Mouse (Mus musculus): Measurements from ENCODE around the gene Lrrc58. TPM values are rescaled to one million over a fixed set of nuclear protein-coding genes. Genes with fewer than 3 reads are reported as not detected.

Gene Lrrc58
- total and polyA plus RNA-seq, 2 experiments from 2014 or later, result 24.2 to 57.6 TPM

DNA sequence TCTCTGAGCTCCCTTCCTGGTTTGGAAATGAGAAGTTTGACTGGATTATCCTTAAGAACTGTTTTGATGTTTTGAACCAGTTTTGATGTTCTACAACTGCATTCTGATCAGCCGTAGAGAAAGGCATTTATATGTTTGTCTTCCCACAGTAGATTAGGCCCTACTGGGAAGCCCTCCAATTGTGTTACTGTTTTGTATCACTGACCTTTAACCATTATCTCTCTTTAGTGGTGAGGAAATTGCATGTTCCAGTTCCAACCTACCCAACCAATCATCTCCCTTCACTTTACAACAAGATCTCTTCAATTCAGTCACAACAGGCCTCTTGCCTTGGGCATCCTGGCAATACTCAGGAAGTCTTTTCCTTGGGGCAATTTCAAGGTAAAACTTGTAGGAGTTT, 42.9 kb downstream of the Lrrc58 start:
- no peak for TF ChIP-seq EP300 (IDR thresholded peaks at IDR 0.05; ENCODE audit: low read depth)
- TF ChIP-seq CTCF (IDR thresholded peaks at IDR 0.05; ENCODE audit: low read depth), result no peak
- H3K4me2 ChIP-seq (ENCODE audit: low read depth, low read length), result no peak overlapping the region
- H3K4me3 ChIP-seq (ENCODE audit: low read depth, low read length), result no peak overlapping the region
- ATAC-seq (ENCODE audit: insufficient read depth, low read depth) (no peak), DNase-seq (ENCODE audit: low spot score) (no peak)
- H3K4me1 ChIP-seq (ENCODE audit: control insufficient read depth, insufficient read depth), result no peaks in the 10 kb centered on the region
- H3K36me3 ChIP-seq (replicated peaks; ENCODE audit: control insufficient read depth, insufficient read depth, low read length), result no peaks in the 10 kb centered on the region
- 0 out of 2 replicates have a peak, but pooled peaks cover 6% of the 10 kb centered on the region for H3K9me3 ChIP-seq (replicated peaks; ENCODE audit: control insufficient read depth, low read length)
- H3K9ac ChIP-seq (replicated peaks; ENCODE audit: low read depth, low read length), result no peak overlapping the region
- no peaks in the 10 kb centered on the region; the same call in 1 of the 2 replicates for H3K27me3 ChIP-seq (ENCODE audit: control insufficient read depth, insufficient read depth, low read length)
- 43% methylated on average over 1 of the region's 1 CpGs for WGBS
- H3K27ac ChIP-seq (ENCODE audit: low read depth), result no peak overlapping the region

DNA sequence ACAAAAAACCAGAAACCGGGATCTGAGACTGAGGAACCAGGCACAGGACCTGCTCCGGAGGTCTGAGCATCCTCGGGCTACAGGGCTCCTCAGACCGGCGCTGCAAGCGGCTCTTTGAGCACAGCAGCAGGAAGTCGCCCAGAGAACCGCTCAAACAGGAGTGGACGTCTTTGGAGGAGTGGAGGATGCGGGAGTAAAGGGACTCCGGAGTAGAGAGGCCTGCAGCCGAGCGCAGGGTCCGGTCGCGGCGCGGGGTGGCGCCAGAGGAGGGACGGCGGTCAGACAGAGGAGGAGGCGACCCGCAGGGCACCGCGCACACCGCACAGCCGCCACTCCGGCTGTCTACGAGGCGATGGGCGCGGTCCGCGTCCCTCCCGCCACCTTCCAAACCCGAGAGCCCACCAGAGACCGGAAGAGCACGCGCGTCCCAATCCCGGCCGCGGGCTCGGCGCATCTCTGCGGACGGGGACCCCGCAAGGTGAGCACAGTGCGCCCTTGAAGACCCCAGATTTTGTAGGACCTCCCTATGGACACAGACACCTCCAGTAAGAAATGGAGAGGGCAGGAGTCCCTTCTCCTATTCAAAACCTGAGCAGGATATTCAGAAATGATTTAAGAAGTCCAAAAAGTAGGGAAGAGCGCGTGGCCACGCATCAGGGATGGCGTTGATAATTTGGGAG, 48.1 kb downstream of the Lrrc58 start, which contains the start of gene Gpr156:
Gpr156 (plus strand) TSS at position 359 of the 680 bp plus-strand sequence.
- Histone ChIP-seq H3K4me3 (ENCODE audit: low read depth, low read length) (peak within 1 kb of the TSS; percentile 42), H3K27me3 (ENCODE audit: control insufficient read depth, insufficient read depth, low read length) (no peaks in the 10 kb centered on the region; the same call in 1 of the 2 replicates), H3K4me1 (ENCODE audit: control insufficient read depth, insufficient read depth) (no peaks in the 10 kb centered on the region), H3K36me3 (replicated peaks; ENCODE audit: control insufficient read depth, insufficient read depth, low read length) (no peaks in the 10 kb centered on the region), H3K4me2 (ENCODE audit: low read depth, low read length) (peak within 1 kb of the TSS; percentile 65), H3K9me3 (replicated peaks; ENCODE audit: control insufficient read depth, low read length) (0 out of 2 replicates have a peak, but pooled peaks cover 6% of the 10 kb centered on the region), H3K9ac (replicated peaks; ENCODE audit: low read depth, low read length) (peak within 1 kb of the TSS; percentile 13; the same call in 1 of the 2 replicates), H3K27ac (ENCODE audit: low read depth) (no peak within 1 kb of the TSS)
- 5% methylated on average over 49 of the region's 53 CpGs for WGBS
- TF ChIP-seq CTCF (IDR thresholded peaks at IDR 0.05; ENCODE audit: low read depth), result peak; percentile 33
- TF ChIP-seq EP300 (IDR thresholded peaks at IDR 0.05; ENCODE audit: low read depth), result no peak
- ATAC-seq (ENCODE audit: insufficient read depth, low read depth) (peak; percentile 62; the same call in 1 of the 2 replicates), DNase-seq (ENCODE audit: low spot score) (peak; percentile 37)

DNA sequence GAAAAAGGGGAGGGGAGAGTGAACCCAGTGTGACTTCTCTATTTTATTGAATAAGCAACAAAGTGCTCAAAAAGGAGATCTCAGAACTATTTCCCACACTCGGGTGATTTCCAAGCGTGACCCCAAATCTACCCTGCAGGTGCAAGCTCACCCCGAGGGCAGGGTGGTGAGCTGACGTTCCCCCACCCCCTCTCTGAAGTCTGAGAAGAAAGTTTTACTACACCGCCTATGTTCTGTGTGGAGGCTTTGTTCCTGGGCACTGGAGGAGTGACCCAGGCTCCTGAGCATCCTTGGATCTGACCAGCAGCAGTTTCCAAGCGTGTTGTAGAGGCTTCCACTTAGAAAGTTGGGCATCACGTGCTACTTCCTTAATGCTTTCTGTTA, 48.6 kb downstream of the Lrrc58 start:
- no peak overlapping the region for H3K9ac ChIP-seq (replicated peaks; ENCODE audit: low read depth, low read length)
- no peaks in the 10 kb centered on the region; the same call in 1 of the 2 replicates for H3K27me3 ChIP-seq (ENCODE audit: control insufficient read depth, insufficient read depth, low read length)
- H3K9me3 ChIP-seq (replicated peaks; ENCODE audit: control insufficient read depth, low read length), result 0 out of 2 replicates have a peak, but pooled peaks cover 2% of the 10 kb centered on the region
- no peaks in the 10 kb centered on the region for H3K36me3 ChIP-seq (replicated peaks; ENCODE audit: control insufficient read depth, insufficient read depth, low read length)
- ATAC-seq (ENCODE audit: insufficient read depth, low read depth), result no peak
- peak overlapping the region; percentile 42; the same call in 1 of the 2 replicates for H3K4me3 ChIP-seq (ENCODE audit: low read depth, low read length)
- DNase-seq (ENCODE audit: low spot score), result no peak
- no peak for TF ChIP-seq CTCF (IDR thresholded peaks at IDR 0.05; ENCODE audit: low read depth)
- no peak for TF ChIP-seq EP300 (IDR thresholded peaks at IDR 0.05; ENCODE audit: low read depth)
- H3K4me1 ChIP-seq (ENCODE audit: control insufficient read depth, insufficient read depth), result no peaks in the 10 kb centered on the region
- peak overlapping the region; percentile 65 for H3K4me2 ChIP-seq (ENCODE audit: low read depth, low read length)
- WGBS, result 43% methylated on average over 7 of the region's 7 CpGs
- no peak overlapping the region for H3K27ac ChIP-seq (ENCODE audit: low read depth)

DNA sequence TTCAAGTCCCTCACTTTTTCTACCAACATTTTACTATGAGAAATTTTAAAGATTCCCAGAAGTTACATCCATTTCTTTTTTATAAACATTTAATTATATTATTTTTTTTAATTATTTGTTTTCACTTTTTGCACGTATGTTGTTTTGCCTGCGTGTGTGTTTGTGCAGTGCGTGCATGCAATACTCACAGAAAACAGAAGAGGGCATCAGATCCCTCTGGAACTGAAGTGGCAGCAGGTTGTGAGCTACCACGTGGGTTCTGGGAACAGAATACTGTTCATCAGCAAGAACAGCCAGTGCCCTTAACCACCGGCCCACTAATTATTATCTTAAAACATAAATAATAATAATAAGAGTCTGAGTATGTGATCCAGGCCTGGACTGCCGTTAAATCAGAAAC, 50.8 kb downstream of the Lrrc58 start:
- H3K4me3 ChIP-seq (ENCODE audit: low read depth, low read length), result no peak overlapping the region
- no peak overlapping the region for H3K9ac ChIP-seq (replicated peaks; ENCODE audit: low read depth, low read length)
- H3K36me3 ChIP-seq (replicated peaks; ENCODE audit: control insufficient read depth, insufficient read depth, low read length), result no peaks in the 10 kb centered on the region
- H3K4me1 ChIP-seq (ENCODE audit: control insufficient read depth, insufficient read depth), result no peaks in the 10 kb centered on the region
- H3K27ac ChIP-seq (ENCODE audit: low read depth), result no peak overlapping the region
- no peak for DNase-seq (ENCODE audit: low spot score)
- TF ChIP-seq CTCF (IDR thresholded peaks at IDR 0.05; ENCODE audit: low read depth) (no peak), EP300 (IDR thresholded peaks at IDR 0.05; ENCODE audit: low read depth) (no peak)
- H3K4me2 ChIP-seq (ENCODE audit: low read depth, low read length), result no peak overlapping the region
- WGBS, result 87% methylated on average over 6 of the region's 6 CpGs
- H3K9me3 ChIP-seq (replicated peaks; ENCODE audit: control insufficient read depth, low read length), result no peaks in the 10 kb centered on the region
- no peak for ATAC-seq (ENCODE audit: insufficient read depth, low read depth)
- H3K27me3 ChIP-seq (ENCODE audit: control insufficient read depth, insufficient read depth, low read length), result no peaks in the 10 kb centered on the region; the same call in 1 of the 2 replicates

DNA sequence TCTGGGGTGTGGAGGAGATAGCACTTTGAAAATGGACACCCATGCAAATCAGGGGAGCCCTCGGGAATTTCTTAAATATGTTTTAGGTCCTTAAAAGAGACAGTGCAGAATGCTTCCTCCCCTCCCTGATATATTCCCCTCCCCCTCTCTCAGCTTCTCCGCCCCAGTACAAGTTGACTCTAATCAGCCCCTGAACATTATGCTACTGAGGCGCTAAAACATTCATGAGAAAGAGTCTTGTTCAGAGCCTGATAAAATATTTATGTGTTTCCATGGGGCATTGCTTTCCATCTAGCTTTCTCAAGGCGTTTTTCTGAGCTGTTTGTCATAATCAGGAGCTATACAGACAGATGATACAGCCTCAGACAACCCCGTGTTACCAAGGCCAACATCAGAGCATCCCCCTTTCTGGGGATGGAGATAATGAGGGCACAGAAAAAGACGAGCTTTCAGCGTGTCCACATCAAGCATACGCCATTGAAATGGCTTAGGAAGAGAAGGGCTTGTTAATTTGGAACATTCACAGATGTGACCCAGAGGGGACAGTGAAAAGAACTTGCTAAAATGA, 52.7 kb downstream of the Lrrc58 start:
- Histone ChIP-seq H3K27ac (ENCODE audit: low read depth) (no peak overlapping the region), H3K9ac (replicated peaks; ENCODE audit: low read depth, low read length) (no peak overlapping the region), H3K4me3 (ENCODE audit: low read depth, low read length) (no peak overlapping the region), H3K27me3 (ENCODE audit: control insufficient read depth, insufficient read depth, low read length) (no peaks in the 10 kb centered on the region; the same call in 1 of the 2 replicates), H3K9me3 (replicated peaks; ENCODE audit: control insufficient read depth, low read length) (no peaks in the 10 kb centered on the region), H3K4me2 (ENCODE audit: low read depth, low read length) (no peak overlapping the region), H3K4me1 (ENCODE audit: control insufficient read depth, insufficient read depth) (no peaks in the 10 kb centered on the region), H3K36me3 (replicated peaks; ENCODE audit: control insufficient read depth, insufficient read depth, low read length) (no peaks in the 10 kb centered on the region)
- ATAC-seq (ENCODE audit: insufficient read depth, low read depth), result no peak
- TF ChIP-seq CTCF (IDR thresholded peaks at IDR 0.05; ENCODE audit: low read depth) (no peak), EP300 (IDR thresholded peaks at IDR 0.05; ENCODE audit: low read depth) (no peak)
- DNase-seq (ENCODE audit: low spot score), result no peak
- WGBS, result 58% methylated on average over 8 of the region's 8 CpGs
